Mouse (Mus musculus) left cerebral cortex, postnatal 25 days (tissue): ENCODE results near the gene Ccdc184. TPM values are rescaled to one million over a fixed set of nuclear protein-coding genes. Genes with fewer than 3 reads are reported as not detected.

Source experiments
- DNase-seq, 2 experiments: peaks; one replicate each; pipeline ENCODE4 v3.0.0; 2022; ENCODE audit warnings: low spot score in 2 of 2, mixed read lengths in 1 of 2
- intact Hi-C: fragments of 180-260 bp; cut with DNase I; formaldehyde crosslinking; loops from one replicate; pipeline ENCODE4 v1.15.1; 2025
- total RNA-seq, 2 experiments: library from RNA; stranded (reverse); gene quantifications; 2 replicates each; pipeline ENCODE4 v1.2.3; 2021

The Ccdc184 gene
- total RNA-seq, 2 experiments from 2014 or later: 18.8 to 21.1 TPM

DNA sequence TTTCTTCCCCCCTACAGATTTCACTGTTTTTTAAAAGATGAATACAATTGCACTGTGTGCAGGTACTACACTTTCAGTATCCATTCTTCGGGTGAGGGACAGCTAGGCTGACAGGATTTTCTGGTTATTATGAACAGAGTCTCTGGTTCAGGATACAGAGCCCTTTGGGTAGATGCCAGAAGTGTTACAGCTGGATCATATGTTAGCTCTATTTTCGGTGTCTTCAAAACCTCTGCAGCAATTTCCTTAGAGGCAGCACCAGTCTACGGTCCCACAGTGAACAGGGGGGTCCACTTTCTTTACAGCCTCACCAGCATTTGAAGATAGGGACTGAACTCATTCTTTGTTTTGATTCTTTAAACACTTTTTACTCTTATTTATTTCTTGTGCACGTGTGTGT, 17.5 kb downstream of the Ccdc184 start:
- no peak for DNase-seq
- intact Hi-C loops: loop anchor here (5.0 kb wide), 1 partner anchor 113 kb away; the partner anchor contains the start of gene Zfp641

DNA sequence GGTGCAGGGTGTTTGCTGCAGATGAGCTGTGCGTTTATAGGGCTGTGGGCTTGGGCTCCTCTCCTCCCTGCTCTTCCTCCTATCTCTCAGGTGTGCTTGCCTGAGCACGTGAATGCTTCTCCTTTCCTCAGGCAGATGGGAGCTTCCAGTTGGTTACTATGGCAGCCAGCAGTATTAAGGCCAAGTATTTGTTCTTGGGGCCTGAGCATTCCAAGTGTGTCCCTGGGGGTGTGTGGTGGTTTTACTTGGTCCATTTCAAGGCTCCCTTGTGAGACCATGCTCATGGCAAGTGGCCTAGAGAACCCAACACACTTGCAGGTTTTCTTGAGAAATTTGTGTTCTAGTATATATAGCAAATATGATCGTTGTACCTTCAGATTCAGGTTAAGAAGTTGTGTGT, 28.5 kb downstream of the Ccdc184 start, which contains the start of gene Olfr288:
Gene Olfr288 (minus strand): TSS at position 101 of the 400 bp plus-strand sequence.
- intact Hi-C loops: no loop called here
- no peak for DNase-seq

DNA sequence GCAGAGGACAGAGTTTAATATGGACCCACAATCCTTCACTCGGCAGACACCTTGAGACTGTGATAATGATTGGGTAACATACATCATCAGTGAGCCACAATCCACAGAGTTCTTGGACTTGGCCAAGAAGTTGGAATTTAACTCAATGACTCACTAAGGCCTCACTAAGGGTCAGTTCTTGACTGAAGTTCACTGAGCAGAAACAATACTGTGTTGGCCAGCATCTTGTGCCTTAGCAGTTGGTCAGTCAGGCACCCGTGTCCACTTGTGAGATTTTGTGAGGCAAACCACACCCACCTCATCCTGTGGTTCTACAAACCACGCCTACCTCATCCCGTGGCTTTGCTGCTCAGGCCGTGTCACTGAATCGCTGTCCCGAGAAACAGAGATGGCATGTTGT, 42.7 kb downstream of the Ccdc184 start:
- DNase-seq: no peak
- intact Hi-C loops: no loop called here

- intact Hi-C loops: no loop called here
- no peak for DNase-seq
These were observed 46.4 kb downstream of the Ccdc184 start for GRCm38 (mm10) chr15:98213336-98213870.

- no peak for DNase-seq
- intact Hi-C loops: no loop called here
These were observed 47.2 kb downstream of the Ccdc184 start for GRCm38 (mm10) chr15:98214130-98214529.

Other genes with a start within 250 kb of the Ccdc184 start
- gene Tmem106c, start 203.0 kb upstream of the Ccdc184 start, total RNA-seq: 10 to 100 TPM; 22.9 to 24.2 TPM
- under 1 TPM; 0.18 to 0.48 TPM for gene Col2a1, start 162.5 kb upstream of the Ccdc184 start, total RNA-seq
- 100 to 1,000 TPM; 398 to 408 TPM for gene Pfkm, start 74.6 kb upstream of the Ccdc184 start, total RNA-seq
- 10 to 100 TPM in 1 of 2 experiments, 1 to 10 TPM in 1; 9.6 to 12.5 TPM for gene Senp1, start 73.4 kb upstream of the Ccdc184 start, total RNA-seq
- 10 to 100 TPM; 46.5 to 48.0 TPM for gene Asb8, start 1.5 kb upstream of the Ccdc184 start, total RNA-seq
- gene Olfr288, start 28.4 kb downstream of the Ccdc184 start, total RNA-seq: not detected
- gene Gm44579, start 53.8 kb downstream of the Ccdc184 start, total RNA-seq: not detected
- 1 to 10 TPM; 4.0 to 4.2 TPM for gene Olfr287, start 53.9 kb downstream of the Ccdc184 start, total RNA-seq
- not detected for gene Olfr286, start 67.3 kb downstream of the Ccdc184 start, total RNA-seq
- not detected for gene H1fnt, start 90.1 kb downstream of the Ccdc184 start, total RNA-seq
- gene Zfp641, start 129.0 kb downstream of the Ccdc184 start, total RNA-seq: 1 to 10 TPM; 5.6 to 5.7 TPM
- not detected for gene Olfr285, start 150.2 kb downstream of the Ccdc184 start, total RNA-seq
- not detected for gene Olfr284, start 173.8 kb downstream of the Ccdc184 start, total RNA-seq
- not detected for gene Olfr283, start 213.8 kb downstream of the Ccdc184 start, total RNA-seq